Mouse (Mus musculus): ENCODE data around the gene Rab35. TPM values are rescaled to one million over a fixed set of nuclear protein-coding genes. Genes with fewer than 3 reads are reported as not detected.

Rab35 gene
- polyA plus RNA-seq, 2 experiments: 19.8 to 62.6 TPM

DNA sequence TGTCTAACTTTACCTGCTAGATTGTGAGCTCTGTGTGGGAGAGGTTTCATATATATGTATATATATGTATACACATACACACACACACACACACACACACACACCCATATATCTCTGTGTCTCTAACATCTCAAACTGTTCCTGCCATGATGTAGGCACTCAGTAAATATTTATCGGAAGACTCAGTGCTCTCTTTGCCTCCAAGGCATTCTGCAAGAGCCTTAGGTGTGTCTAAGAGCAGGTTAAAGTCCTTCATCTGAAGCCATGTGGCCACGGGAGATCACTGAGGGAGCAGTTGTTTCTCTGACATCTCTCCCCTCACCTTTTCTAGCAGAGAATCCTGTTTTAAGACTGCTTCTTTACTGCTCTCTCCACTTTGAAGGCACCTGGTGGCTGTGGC, 40.2 kb upstream of the Rab35 start:
- WGBS: 90% methylated on average over 2 of the region's 2 CpGs
- TF ChIP-seq POLR2A (IDR thresholded peaks at IDR 0.05; ENCODE audit: borderline replicate concordance, extremely low read depth, insufficient read depth, insufficient read length): no peak

DNA sequence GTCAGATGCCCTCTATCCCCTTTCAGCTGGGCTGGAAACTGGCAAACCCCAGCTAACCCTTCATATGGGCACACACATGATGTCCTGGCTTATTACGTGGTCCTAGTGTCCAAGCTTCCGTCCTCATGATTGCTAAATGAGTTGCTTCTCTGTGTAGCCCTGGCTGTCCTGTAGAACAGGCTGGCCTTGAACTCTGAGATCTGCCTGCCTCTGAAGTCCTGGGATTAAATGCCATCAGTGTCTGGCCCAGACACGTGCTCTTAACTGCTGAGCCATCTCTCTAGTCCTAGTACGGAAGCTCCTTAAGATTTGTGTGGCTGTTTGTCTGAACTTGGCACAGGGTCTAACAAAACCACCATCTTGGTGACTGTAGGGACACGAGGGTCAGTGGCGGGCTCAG, 28.1 kb upstream of the Rab35 start:
- no peak for TF ChIP-seq POLR2A (IDR thresholded peaks at IDR 0.05; ENCODE audit: borderline replicate concordance, extremely low read depth, insufficient read depth, insufficient read length)
- no peak for ATAC-seq (ENCODE audit: low FRiP score, low read depth)
- 91% methylated on average over 6 of the region's 6 CpGs for WGBS

More for the DNA sequence above, 40.2 kb upstream of the Rab35 start:
- Histone ChIP-seq H3K4me1 (ENCODE audit: control insufficient read depth, insufficient read depth, low read length) (no peaks in the 10 kb centered on the region), H3K27me3 (ENCODE audit: control insufficient read depth, insufficient read depth, low read length) (no peaks in the 10 kb centered on the region), H3K27ac (replicated peaks; ENCODE audit: low read depth, low read length) (no peak overlapping the region), H3K9me3 (ENCODE audit: control insufficient read depth, low read length) (no peaks in the 10 kb centered on the region), H3K36me3 (ENCODE audit: control insufficient read depth, insufficient read depth, low read length) (peaks cover 97% of the 10 kb centered on the region), H3K4me2 (replicated peaks; ENCODE audit: low read depth, low read length, severe bottlenecking) (no peak overlapping the region), H3K9ac (ENCODE audit: low read depth, low read length, severe bottlenecking) (no peak overlapping the region), H3K4me3 (replicated peaks; ENCODE audit: low read length) (no peak overlapping the region)
- DNase-seq (ENCODE audit: low spot score) (no peak), ATAC-seq (ENCODE audit: low FRiP score, low read depth) (no peak)

DNA sequence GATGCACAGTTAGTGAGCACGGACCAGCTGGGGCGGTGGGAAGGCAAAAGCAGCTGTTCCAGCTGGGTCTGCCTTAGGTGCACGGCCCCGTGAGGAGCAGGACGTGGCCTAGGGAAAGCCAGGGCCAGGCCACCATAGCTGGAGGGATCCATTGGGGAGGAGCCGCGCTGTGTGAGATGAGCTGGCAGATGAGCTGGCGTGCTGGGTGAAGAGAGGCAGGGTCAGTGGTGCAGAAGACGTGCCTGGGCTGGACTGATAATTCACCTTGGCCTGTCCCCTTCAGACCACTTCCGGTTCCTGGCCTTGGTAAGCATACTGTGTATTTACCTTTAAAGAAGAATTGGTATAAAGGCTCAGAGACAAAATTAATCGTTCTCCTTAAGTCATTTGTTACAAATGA, 20.1 kb upstream of the Rab35 start:
- peaks cover 96% of the 10 kb centered on the region for H3K36me3 ChIP-seq (ENCODE audit: control insufficient read depth, insufficient read depth, low read length)
- no peak overlapping the region for H3K4me3 ChIP-seq (replicated peaks; ENCODE audit: low read length)
- TF ChIP-seq POLR2A (IDR thresholded peaks at IDR 0.05; ENCODE audit: borderline replicate concordance, extremely low read depth, insufficient read depth, insufficient read length): no peak

More for the DNA sequence above, 28.1 kb upstream of the Rab35 start:
- Histone ChIP-seq H3K27ac (replicated peaks; ENCODE audit: low read depth, low read length) (no peak overlapping the region), H3K4me3 (replicated peaks; ENCODE audit: low read length) (no peak overlapping the region), H3K4me1 (ENCODE audit: control insufficient read depth, insufficient read depth, low read length) (no peaks in the 10 kb centered on the region), H3K9me3 (ENCODE audit: control insufficient read depth, low read length) (no peaks in the 10 kb centered on the region), H3K36me3 (ENCODE audit: control insufficient read depth, insufficient read depth, low read length) (peaks cover 77% of the 10 kb centered on the region), H3K4me2 (replicated peaks; ENCODE audit: low read depth, low read length, severe bottlenecking) (no peak overlapping the region), H3K9ac (ENCODE audit: low read depth, low read length, severe bottlenecking) (no peak overlapping the region), H3K27me3 (ENCODE audit: control insufficient read depth, insufficient read depth, low read length) (no peaks in the 10 kb centered on the region)
- no peak for DNase-seq (ENCODE audit: low spot score)

DNA sequence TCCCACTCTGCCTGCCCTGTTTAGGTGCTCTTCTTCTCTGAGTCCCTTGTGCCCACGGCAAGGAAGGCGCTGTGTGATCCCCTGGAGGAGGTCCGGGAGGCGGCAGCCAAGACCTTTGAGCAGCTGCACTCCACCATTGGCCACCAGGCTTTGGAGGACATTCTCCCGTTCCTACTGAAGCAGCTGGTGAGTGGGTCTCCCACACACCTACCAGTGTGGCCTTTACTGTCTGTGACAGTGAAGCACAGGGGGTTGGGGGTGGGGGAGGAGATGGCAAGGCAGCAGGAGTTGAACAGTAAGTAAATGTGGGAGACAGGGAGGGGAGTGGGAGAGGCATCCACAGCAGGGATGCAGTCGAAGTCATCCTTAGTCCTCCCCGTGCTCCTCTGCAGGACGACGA, 18.4 kb upstream of the Rab35 start:
- H3K27ac ChIP-seq (replicated peaks; ENCODE audit: low read depth, low read length): no peak overlapping the region
- no peaks in the 10 kb centered on the region for H3K4me1 ChIP-seq (ENCODE audit: control insufficient read depth, insufficient read depth, low read length)
- H3K9ac ChIP-seq (ENCODE audit: low read depth, low read length, severe bottlenecking): no peak overlapping the region
- H3K36me3 ChIP-seq (ENCODE audit: control insufficient read depth, insufficient read depth, low read length): peaks cover 100% of the 10 kb centered on the region
- H3K4me3 ChIP-seq (replicated peaks; ENCODE audit: low read length): no peak overlapping the region
- no peak for DNase-seq (ENCODE audit: low spot score)
- ATAC-seq (ENCODE audit: low FRiP score, low read depth): no peak
- TF ChIP-seq POLR2A (IDR thresholded peaks at IDR 0.05; ENCODE audit: borderline replicate concordance, extremely low read depth, insufficient read depth, insufficient read length): no peak
- H3K4me2 ChIP-seq (replicated peaks; ENCODE audit: low read depth, low read length, severe bottlenecking): no peak overlapping the region
- no peaks in the 10 kb centered on the region for H3K9me3 ChIP-seq (ENCODE audit: control insufficient read depth, low read length)
- 90% methylated on average over 9 of the region's 9 CpGs for WGBS
- no peaks in the 10 kb centered on the region for H3K27me3 ChIP-seq (ENCODE audit: control insufficient read depth, insufficient read depth, low read length)

More for the DNA sequence above, 20.1 kb upstream of the Rab35 start:
- 92% methylated on average over 11 of the region's 11 CpGs for WGBS
- no peak overlapping the region for H3K9ac ChIP-seq (ENCODE audit: low read depth, low read length, severe bottlenecking)
- H3K4me2 ChIP-seq (replicated peaks; ENCODE audit: low read depth, low read length, severe bottlenecking): no peak overlapping the region
- H3K4me1 ChIP-seq (ENCODE audit: control insufficient read depth, insufficient read depth, low read length): no peaks in the 10 kb centered on the region
- no peak overlapping the region for H3K27ac ChIP-seq (replicated peaks; ENCODE audit: low read depth, low read length)
- ATAC-seq (ENCODE audit: low FRiP score, low read depth) (no peak), DNase-seq (ENCODE audit: low spot score) (no peak)
- H3K9me3 ChIP-seq (ENCODE audit: control insufficient read depth, low read length): no peaks in the 10 kb centered on the region
- H3K27me3 ChIP-seq (ENCODE audit: control insufficient read depth, insufficient read depth, low read length): no peaks in the 10 kb centered on the region

DNA sequence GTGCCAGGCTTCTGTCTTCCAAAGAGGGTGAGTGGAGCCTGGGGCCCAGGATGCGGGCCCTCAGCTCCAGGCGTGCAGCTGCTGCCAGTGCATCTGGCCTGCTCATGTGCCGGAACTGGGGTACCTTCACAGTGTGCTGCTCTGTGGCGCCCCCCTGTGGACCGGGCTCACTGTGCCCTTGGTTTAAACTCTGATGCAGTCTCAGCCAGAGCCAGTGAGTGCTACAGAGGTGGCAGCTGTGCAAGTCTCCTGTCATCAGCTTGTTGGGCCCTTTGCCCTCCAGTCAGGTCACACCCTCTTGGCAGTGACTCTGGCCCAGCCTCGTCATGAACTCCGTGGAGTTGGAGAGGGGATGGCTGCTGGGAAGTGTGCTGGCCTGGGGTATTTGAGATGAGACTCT, 16.8 kb upstream of the Rab35 start:
- no peak overlapping the region for H3K9ac ChIP-seq (ENCODE audit: low read depth, low read length, severe bottlenecking)
- no peak overlapping the region for H3K4me2 ChIP-seq (replicated peaks; ENCODE audit: low read depth, low read length, severe bottlenecking)
- peaks cover 100% of the 10 kb centered on the region for H3K36me3 ChIP-seq (ENCODE audit: control insufficient read depth, insufficient read depth, low read length)
- H3K9me3 ChIP-seq (ENCODE audit: control insufficient read depth, low read length): no peaks in the 10 kb centered on the region
- H3K4me1 ChIP-seq (ENCODE audit: control insufficient read depth, insufficient read depth, low read length): no peaks in the 10 kb centered on the region
- H3K27me3 ChIP-seq (ENCODE audit: control insufficient read depth, insufficient read depth, low read length): no peaks in the 10 kb centered on the region
- H3K27ac ChIP-seq (replicated peaks; ENCODE audit: low read depth, low read length): no peak overlapping the region
- H3K4me3 ChIP-seq (replicated peaks; ENCODE audit: low read length): no peak overlapping the region
- TF ChIP-seq POLR2A (IDR thresholded peaks at IDR 0.05; ENCODE audit: borderline replicate concordance, extremely low read depth, insufficient read depth, insufficient read length): no peak
- WGBS: 80% methylated on average over 7 of the region's 7 CpGs
- no peak for ATAC-seq (ENCODE audit: low FRiP score, low read depth)
- no peak for DNase-seq (ENCODE audit: low spot score)

DNA sequence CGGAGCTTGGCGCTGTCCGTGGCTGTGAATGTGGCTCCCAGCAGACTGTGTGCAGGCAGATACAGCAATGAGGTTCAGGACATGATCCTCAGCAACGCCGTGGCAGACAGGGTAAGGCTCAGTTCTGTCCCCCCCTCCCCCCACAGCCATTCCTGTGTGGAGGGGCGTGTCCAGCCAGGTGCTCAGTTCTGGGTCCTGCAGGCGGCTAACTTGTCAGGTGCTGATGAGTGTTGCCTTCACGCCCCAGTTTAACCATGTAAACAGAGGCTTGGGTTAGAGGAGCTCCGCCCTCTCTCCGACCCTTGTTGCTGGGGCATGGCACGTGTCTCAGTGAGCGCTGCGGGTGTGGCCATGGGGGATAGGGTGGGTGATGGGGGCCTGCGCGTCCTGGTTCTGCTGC, 12.0 kb upstream of the Rab35 start:
- DNase-seq (ENCODE audit: low spot score) (no peak), ATAC-seq (ENCODE audit: low FRiP score, low read depth) (no peak)
- H3K36me3 ChIP-seq (ENCODE audit: control insufficient read depth, insufficient read depth, low read length): peaks cover 79% of the 10 kb centered on the region
- H3K9ac ChIP-seq (ENCODE audit: low read depth, low read length, severe bottlenecking): no peak overlapping the region
- TF ChIP-seq POLR2A (IDR thresholded peaks at IDR 0.05; ENCODE audit: borderline replicate concordance, extremely low read depth, insufficient read depth, insufficient read length): no peak
- no peaks in the 10 kb centered on the region for H3K9me3 ChIP-seq (ENCODE audit: control insufficient read depth, low read length)
- 88% methylated on average over 15 of the region's 15 CpGs for WGBS
- no peaks in the 10 kb centered on the region for H3K27me3 ChIP-seq (ENCODE audit: control insufficient read depth, insufficient read depth, low read length)
- no peak overlapping the region for H3K27ac ChIP-seq (replicated peaks; ENCODE audit: low read depth, low read length)
- no peak overlapping the region for H3K4me3 ChIP-seq (replicated peaks; ENCODE audit: low read length)
- no peaks in the 10 kb centered on the region for H3K4me1 ChIP-seq (ENCODE audit: control insufficient read depth, insufficient read depth, low read length)
- H3K4me2 ChIP-seq (replicated peaks; ENCODE audit: low read depth, low read length, severe bottlenecking): no peak overlapping the region
